In genomic region chr5:43116821-43117220, GRCm38 (mm10) we compare ENCODE assay signal across 1 mouse cellular context.
TF ChIP-seq lines count a peak whose summit lies in the region.

No protein-coding gene starts in this region.

TF ChIP-seq in CH12.LX, 34 proteins besides CTCF, POLR2A, EP300 and RAD21 (continued from another document):
- no peak for TF ChIP-seq POLR2AphosphoS2 (IDR thresholded peaks at IDR 0.05; ENCODE audit: low read depth, low read length)
- TF ChIP-seq NRF1 (IDR thresholded peaks at IDR 0.05; ENCODE audit: low read depth, low read length) = no peak
- TF ChIP-seq MAFK (IDR thresholded peaks at IDR 0.05; ENCODE audit: insufficient replicate concordance, low read length) = peak; percentile 54; the same call in 1 of the 2 replicates
